Mouse (Mus musculus) kidney, postnatal 0 days (tissue): ENCODE data around the gene Abhd6. TPM values are rescaled to one million over a fixed set of nuclear protein-coding genes. Genes with fewer than 3 reads are reported as not detected.
A peak's percentile ranks its signal among the peaks of the same experiment; 100 is the strongest.

Experiments used
- ATAC-seq: fragments of 200-750 bp; cut with Nextera tagmentation; replicated peaks from 2 replicates; pipeline ENCODE4 v1.8.0; 2017; ENCODE audit warnings: low read depth, moderate number of reproducible peaks, moderate TSS enrichment, moderate library complexity; ENCODE audit not compliant: low FRiP score
- DNase-seq: peaks from one replicate; pipeline ENCODE4 v3.0.0-alpha.2; 2016; ENCODE audit warnings: low spot score
- H3K27ac ChIP-seq: fragments of 300-500 bp; sonication (generic); 2 replicates; pipeline ENCODE4 v1.5.1; 2014; ENCODE audit warnings: mild to moderate bottlenecking
- H3K27me3 ChIP-seq: fragments of 300-500 bp; sonication (generic); 2 replicates; pipeline ENCODE4 v1.6.1; 2014; ENCODE audit warnings: low read length, mixed read lengths; ENCODE audit not compliant: insufficient read depth
- H3K36me3 ChIP-seq: fragments of 300-500 bp; sonication (generic); 2 replicates; pipeline ENCODE4 v1.6.1; 2014; ENCODE audit warnings: low read length, mixed read lengths; ENCODE audit not compliant: insufficient read depth
- H3K4me1 ChIP-seq: fragments of 300-500 bp; sonication (generic); replicated peaks from 2 replicates; pipeline ENCODE4 v1.6.1; 2014; ENCODE audit warnings: antibody characterized with exemption, low read length, mixed read lengths; ENCODE audit not compliant: insufficient read depth
- H3K4me2 ChIP-seq: fragments of 300-500 bp; sonication (generic); 2 replicates; pipeline ENCODE4 v1.6.1; 2014; ENCODE audit warnings: mild to moderate bottlenecking, low read length, moderate library complexity, mixed read lengths
- H3K4me3 ChIP-seq: fragments of 300-500 bp; sonication (generic); replicated peaks from 2 replicates; pipeline ENCODE4 v1.5.1; 2014; ENCODE audit warnings: low read depth, low read length
- H3K9ac ChIP-seq: fragments of 300-500 bp; sonication (generic); 2 replicates; pipeline ENCODE4 v1.6.1; 2014; ENCODE audit warnings: low read depth, low read length
- H3K9me3 ChIP-seq: fragments of 300-500 bp; sonication (generic); replicated peaks from 2 replicates; pipeline ENCODE4 v1.6.1; 2016; ENCODE audit warnings: low read length, inconsistent platforms, mixed read lengths
- CTCF ChIP-seq: IDR thresholded peaks from 2 replicates; pipeline ENCODE4 v1.5.1; 2016; ENCODE audit warnings: antibody characterized with exemption, low read depth, mild to moderate bottlenecking, moderate library complexity
- WGBS: fragments of 180-500 bp; shearing (Covaris S2); extraction: QIAGEN DNeasy Blood & Tissue Kit; methylation state at CpG from one replicate; pipeline ENCODE4 v1.1.7; 2014; 5-methylcytosine and 5-hydroxymethylcytosine counted together
- polyA plus RNA-seq: library from polyadenylated mRNA; unstranded; fragments of >200 nt; fragmentation: Nextera tagmentation; extraction: Ambion mirVana; gene quantifications from 2 replicates; pipeline ENCODE4 v1.2.1, GENCODE M21; 2015

Abhd6 gene
- polyA plus RNA-seq, 1 experiment from 2014 or later: 41.6 TPM

DNA sequence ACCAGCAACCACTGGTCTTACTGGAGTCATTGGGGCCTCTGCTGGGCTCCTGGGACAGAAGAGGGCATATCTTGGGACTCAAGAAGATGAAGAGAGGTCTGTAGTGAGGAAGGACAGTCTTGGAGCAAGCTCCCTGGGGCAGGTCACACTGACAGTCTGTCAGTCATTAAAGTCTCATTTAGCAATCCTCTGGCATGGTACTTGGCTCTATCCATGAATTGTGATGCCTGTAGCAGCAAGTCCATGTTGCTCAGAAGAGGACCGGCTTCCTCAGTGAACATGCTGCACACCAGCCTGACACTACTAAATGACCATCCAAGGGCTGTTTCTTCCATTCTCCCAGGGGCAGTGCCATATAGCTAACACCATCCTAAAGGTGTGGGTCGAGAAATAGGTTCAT is 40.1 kb upstream of the Abhd6 start:
- H3K36me3 ChIP-seq: no peaks in the 10 kb centered on the region
- H3K9ac ChIP-seq: no peak overlapping the region
- WGBS: 84% methylated on average over 2 of the region's 2 CpGs
- no peaks in the 10 kb centered on the region for H3K4me1 ChIP-seq
- no peak overlapping the region for H3K4me3 ChIP-seq
- no peaks in the 10 kb centered on the region for H3K9me3 ChIP-seq
- H3K4me2 ChIP-seq: no peak overlapping the region
- H3K27ac ChIP-seq: no peak overlapping the region
- H3K27me3 ChIP-seq: no peaks in the 10 kb centered on the region
- no peak for TF ChIP-seq CTCF
- DNase-seq: no peak
- no peak for ATAC-seq

GRCm38 (mm10) chr14:7963160-7963559 is 39.5 kb upstream of the Abhd6 start:
- no peak overlapping the region for H3K27ac ChIP-seq

DNA sequence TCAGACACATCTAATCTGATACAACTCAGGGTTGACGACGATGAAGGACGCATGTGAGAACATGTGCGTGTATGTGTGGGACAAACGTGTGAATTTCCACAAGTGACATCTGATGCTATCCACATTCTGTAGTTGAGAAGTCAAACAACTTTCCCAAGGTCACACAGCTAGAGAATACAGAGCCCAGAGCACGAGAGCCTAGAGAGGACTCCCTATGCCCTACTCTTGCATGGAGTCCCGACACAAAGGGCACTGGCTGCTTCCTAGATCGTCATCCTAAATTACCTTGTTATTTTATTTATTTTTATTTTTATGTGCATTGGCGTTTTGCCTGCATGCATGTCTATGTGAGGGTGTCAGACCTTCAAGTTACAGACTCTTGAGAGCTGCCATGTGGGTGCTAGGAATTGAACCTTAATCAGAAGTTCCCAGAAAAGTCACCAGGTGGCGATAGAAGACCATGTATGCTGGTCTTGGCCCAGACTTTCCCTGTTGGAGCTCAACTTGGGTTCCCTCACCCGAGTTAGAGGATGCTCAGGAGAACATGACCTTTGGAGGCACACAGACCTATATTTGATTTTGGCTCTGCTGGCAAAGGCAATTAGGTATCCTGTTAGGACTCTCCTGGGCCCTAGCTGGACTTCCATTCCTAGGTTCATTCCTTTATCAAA is 38.3 kb upstream of the Abhd6 start:
- Histone ChIP-seq H3K4me2 (no peak overlapping the region), H3K36me3 (no peaks in the 10 kb centered on the region), H3K4me1 (no peaks in the 10 kb centered on the region), H3K4me3 (no peak overlapping the region), H3K27ac (no peak overlapping the region), H3K9me3 (no peaks in the 10 kb centered on the region), H3K9ac (no peak overlapping the region), H3K27me3 (no peaks in the 10 kb centered on the region)
- DNase-seq (peak; percentile 86), ATAC-seq (peak; percentile 62)
- 53% methylated on average over 11 of the region's 11 CpGs for WGBS
- peak; percentile 91 for TF ChIP-seq CTCF

More at GRCm38 (mm10) chr14:7963160-7963559, 39.5 kb upstream of the Abhd6 start:
- H3K36me3 ChIP-seq: no peaks in the 10 kb centered on the region
- no peaks in the 10 kb centered on the region for H3K4me1 ChIP-seq
- H3K9me3 ChIP-seq: no peaks in the 10 kb centered on the region
- no peaks in the 10 kb centered on the region for H3K27me3 ChIP-seq
- 57% methylated on average over 7 of the region's 7 CpGs for WGBS
- no peak overlapping the region for H3K4me3 ChIP-seq
- no peak overlapping the region for H3K4me2 ChIP-seq
- DNase-seq (no peak), ATAC-seq (no peak)
- H3K9ac ChIP-seq: no peak overlapping the region
- TF ChIP-seq CTCF: no peak

GRCm38 (mm10) chr14:7971889-7972493 is 30.7 kb upstream of the Abhd6 start:
- Histone ChIP-seq H3K27ac (no peak overlapping the region), H3K4me3 (no peak overlapping the region), H3K9ac (no peak overlapping the region), H3K36me3 (no peaks in the 10 kb centered on the region), H3K9me3 (no peaks in the 10 kb centered on the region), H3K4me2 (no peak overlapping the region), H3K27me3 (no peaks in the 10 kb centered on the region), H3K4me1 (no peaks in the 10 kb centered on the region)
- TF ChIP-seq CTCF: no peak
- no peak for ATAC-seq
- no peak for DNase-seq
- WGBS: 55% methylated on average over 10 of the region's 10 CpGs

GRCm38 (mm10) chr14:7974643-7975042 is 28.1 kb upstream of the Abhd6 start:
- TF ChIP-seq CTCF: no peak
- Histone ChIP-seq H3K4me1 (no peaks in the 10 kb centered on the region), H3K9me3 (no peaks in the 10 kb centered on the region), H3K4me2 (no peak overlapping the region), H3K27me3 (no peaks in the 10 kb centered on the region), H3K9ac (no peak overlapping the region), H3K27ac (no peak overlapping the region), H3K36me3 (no peaks in the 10 kb centered on the region), H3K4me3 (no peak overlapping the region)
- WGBS: 90% methylated on average over 1 of the region's 1 CpGs
- DNase-seq (no peak), ATAC-seq (no peak)

GRCm38 (mm10) chr14:7975177-7975576 is 27.5 kb upstream of the Abhd6 start:
- ATAC-seq: no peak
- H3K27me3 ChIP-seq: no peaks in the 10 kb centered on the region
- TF ChIP-seq CTCF: no peak
- H3K4me1 ChIP-seq: no peaks in the 10 kb centered on the region
- no peak for DNase-seq
- no peak overlapping the region for H3K27ac ChIP-seq
- H3K9ac ChIP-seq: no peak overlapping the region
- no peaks in the 10 kb centered on the region for H3K9me3 ChIP-seq
- WGBS: 80% methylated on average over 6 of the region's 6 CpGs
- H3K36me3 ChIP-seq: no peaks in the 10 kb centered on the region
- no peak overlapping the region for H3K4me2 ChIP-seq
- no peak overlapping the region for H3K4me3 ChIP-seq
